Mouse (Mus musculus): ENCODE data around the gene Parvg. TPM values are rescaled to one million over a fixed set of nuclear protein-coding genes. Genes with fewer than 3 reads are reported as not detected.

Gene Parvg
- total RNA-seq, 2 experiments from 2014 or later: 5.6 to 8.6 TPM

- intact Hi-C loops (cut with DNase I): no loop called here
- DNase-seq (ENCODE audit: low spot score in 2 of 2): no peak
Observed at GRCm38 (mm10) chr15:84340926-84341325, 17.1 kb downstream of the Parvg start.

GRCm38 (mm10) chr15:84348769-84349168, 24.9 kb downstream of the Parvg start:
- DNase-seq (ENCODE audit: low spot score in 2 of 2): no peak
- intact Hi-C loops (cut with DNase I): no loop called here

GRCm38 (mm10) chr15:84349915-84350738, 26.3 kb downstream of the Parvg start:
- intact Hi-C loops (cut with DNase I): no loop called here
- no peak for DNase-seq (ENCODE audit: low spot score in 2 of 2)

GRCm38 (mm10) chr15:84351342-84351741, 27.5 kb downstream of the Parvg start:
- no peak for DNase-seq (ENCODE audit: low spot score in 2 of 2)
- intact Hi-C loops (cut with DNase I): no loop called here

GRCm38 (mm10) chr15:84351915-84352844, 28.4 kb downstream of the Parvg start:
- intact Hi-C loops (cut with DNase I): no loop called here

GRCm38 (mm10) chr15:84355081-84355480, 31.3 kb downstream of the Parvg start:
- intact Hi-C loops (cut with DNase I): no loop called here
- no peak for DNase-seq (ENCODE audit: low spot score in 2 of 2)

More at GRCm38 (mm10) chr15:84351915-84352844, 28.4 kb downstream of the Parvg start:
- DNase-seq (ENCODE audit: low spot score in 2 of 2): peak in 1 of 2 experiments; percentile 33

GRCm38 (mm10) chr15:84364746-84365145, 40.9 kb downstream of the Parvg start:
- intact Hi-C loops (cut with DNase I): no loop called here
- no peak for DNase-seq (ENCODE audit: low spot score in 2 of 2)

GRCm38 (mm10) chr15:84365675-84366381, 42.0 kb downstream of the Parvg start:
- no peak for DNase-seq (ENCODE audit: low spot score in 2 of 2)
- intact Hi-C loops (cut with DNase I): no loop called here

GRCm38 (mm10) chr15:84366574-84366989, 42.8 kb downstream of the Parvg start:
- DNase-seq (ENCODE audit: low spot score in 2 of 2): peak; percentile 42 to 50
- intact Hi-C loops (cut with DNase I): no loop called here

- no peak for DNase-seq (ENCODE audit: low spot score in 2 of 2)
Observed at GRCm38 (mm10) chr15:84367402-84367801, 43.6 kb downstream of the Parvg start.

GRCm38 (mm10) chr15:84372801-84373200, 49.0 kb downstream of the Parvg start:
- intact Hi-C loops (cut with DNase I): no loop called here
- DNase-seq (ENCODE audit: low spot score in 2 of 2): no peak

More at GRCm38 (mm10) chr15:84367402-84367801, 43.6 kb downstream of the Parvg start:
- intact Hi-C loops (cut with DNase I): no loop called here

GRCm38 (mm10) chr15:84378734-84379133, 54.9 kb downstream of the Parvg start:
- intact Hi-C loops (cut with DNase I): no loop called here
- DNase-seq (ENCODE audit: low spot score in 2 of 2): no peak

GRCm38 (mm10) chr15:84380181-84380580, 56.4 kb downstream of the Parvg start:
- intact Hi-C loops (cut with DNase I): no loop called here
- DNase-seq (ENCODE audit: low spot score in 2 of 2): no peak

- no peak for DNase-seq (ENCODE audit: low spot score in 2 of 2)
- intact Hi-C loops (cut with DNase I): no loop called here
Observed at GRCm38 (mm10) chr15:84384066-84384465, 60.2 kb downstream of the Parvg start.

GRCm38 (mm10) chr15:84385995-84386565, 62.3 kb downstream of the Parvg start:
- intact Hi-C loops (cut with DNase I): no loop called here
- DNase-seq (ENCODE audit: low spot score in 2 of 2): no peak

- intact Hi-C loops (cut with DNase I): no loop called here
- DNase-seq (ENCODE audit: low spot score in 2 of 2): no peak
Observed at GRCm38 (mm10) chr15:84388698-84389131, 64.9 kb downstream of the Parvg start.

- no peak for DNase-seq (ENCODE audit: low spot score in 2 of 2)
- intact Hi-C loops (cut with DNase I): no loop called here
Observed at GRCm38 (mm10) chr15:84392131-84392530, 68.3 kb downstream of the Parvg start.

All from left cerebral cortex, postnatal 36 days (tissue).